Mouse (Mus musculus) lung, postnatal 0 days (tissue): ENCODE results near the gene Gm14214. TPM values are rescaled to one million over a fixed set of nuclear protein-coding genes. Genes with fewer than 3 reads are reported as not detected.

Experiments
- ATAC-seq: fragments of 200-750 bp; cut with Nextera tagmentation; 2 replicates; pipeline ENCODE4 v1.8.0; 2017; ENCODE audit warnings: moderate library complexity
- DNase-seq: peaks from one replicate; pipeline ENCODE4 v3.0.0-alpha.2; 2016; ENCODE audit warnings: low spot score
- H3K27ac ChIP-seq: fragments of 300-500 bp; sonication (generic); 2 replicates; pipeline ENCODE4 v1.5.1; 2014; ENCODE audit warnings: antibody characterized with exemption, mild to moderate bottlenecking, low read length, mixed read lengths
- H3K27me3 ChIP-seq: fragments of 300-500 bp; sonication (generic); replicated peaks from 2 replicates; pipeline ENCODE4 v1.6.1; 2014; ENCODE audit warnings: low read length, mixed read lengths; ENCODE audit not compliant: insufficient read depth
- H3K36me3 ChIP-seq: fragments of 300-500 bp; sonication (generic); 2 replicates; pipeline ENCODE4 v1.6.1; 2014; ENCODE audit warnings: low read length, mixed read lengths; ENCODE audit not compliant: insufficient read depth
- H3K4me1 ChIP-seq: fragments of 300-500 bp; sonication (generic); 2 replicates; pipeline ENCODE4 v1.6.1; 2014; ENCODE audit warnings: antibody characterized with exemption, low read depth, low read length, mixed read lengths; ENCODE audit not compliant: insufficient read depth
- H3K4me2 ChIP-seq: fragments of 300-500 bp; sonication (generic); replicated peaks from 2 replicates; pipeline ENCODE4 v1.6.1; 2014; ENCODE audit warnings: low read depth, mild to moderate bottlenecking, low read length, moderate library complexity, mixed read lengths
- H3K4me3 ChIP-seq: fragments of 300-500 bp; sonication (generic); 2 replicates; pipeline ENCODE4 v1.5.1; 2014; ENCODE audit warnings: low read depth, low read length
- H3K9ac ChIP-seq: fragments of 300-500 bp; sonication (generic); replicated peaks from 2 replicates; pipeline ENCODE4 v1.6.1; 2014; ENCODE audit warnings: low read depth, mild to moderate bottlenecking
- H3K9me3 ChIP-seq: fragments of 300-500 bp; sonication (generic); 2 replicates; pipeline ENCODE4 v1.6.1; 2016; ENCODE audit warnings: low read length, mixed read lengths
- CTCF ChIP-seq: IDR thresholded peaks from 2 replicates; pipeline ENCODE4 v1.5.1; 2016; ENCODE audit warnings: antibody characterized with exemption, mild to moderate bottlenecking
- EP300 ChIP-seq: IDR thresholded peaks from 2 replicates; pipeline ENCODE4 v1.6.1; 2016; ENCODE audit warnings: antibody characterized with exemption, mild to moderate bottlenecking, control low read depth
- WGBS: fragments of 180-500 bp; shearing (Covaris S2); extraction: QIAGEN DNeasy Blood & Tissue Kit; methylation state at CpG from one replicate; pipeline ENCODE4 v1.1.7; 2014; 5-methylcytosine and 5-hydroxymethylcytosine counted together
- polyA plus RNA-seq: library from polyadenylated mRNA; unstranded; fragments of >200 nt; fragmentation: Nextera tagmentation; extraction: Ambion mirVana; gene quantifications from 2 replicates; pipeline ENCODE4 v1.2.1, GENCODE M21; 2015

Gene Gm14214
- polyA plus RNA-seq, 1 experiment from 2014 or later, result not detected

DNA sequence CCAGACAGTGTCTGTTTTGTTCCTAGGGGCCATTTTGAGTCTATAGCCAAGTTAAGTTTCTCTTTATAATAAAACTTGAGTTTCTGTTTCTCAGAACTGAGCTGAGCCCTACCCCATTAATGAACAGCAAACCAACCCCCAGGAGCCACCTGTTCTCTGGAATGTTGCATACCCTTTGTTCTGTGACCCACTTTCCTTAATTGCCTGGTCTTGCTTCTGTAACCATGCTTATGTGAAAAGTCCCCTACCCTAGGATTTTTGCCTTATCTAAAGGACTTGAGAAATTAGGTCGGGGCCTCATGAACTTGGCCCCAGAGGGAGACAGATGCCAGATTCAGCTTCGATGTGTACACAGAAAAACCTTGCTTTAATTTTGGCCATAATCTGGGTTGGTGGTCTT, 37.9 kb downstream of the Gm14214 start:
- no peaks in the 10 kb centered on the region for H3K36me3 ChIP-seq
- ATAC-seq, result no peak
- H3K27me3 ChIP-seq, result no peaks in the 10 kb centered on the region
- no peaks in the 10 kb centered on the region for H3K9me3 ChIP-seq
- WGBS, result 40% methylated on average over 2 of the region's 2 CpGs
- H3K9ac ChIP-seq, result no peak overlapping the region
- H3K4me2 ChIP-seq, result no peak overlapping the region
- no peak overlapping the region for H3K4me3 ChIP-seq
- TF ChIP-seq EP300, result no peak
- TF ChIP-seq CTCF, result no peak
- H3K4me1 ChIP-seq, result peaks cover 6% of the 10 kb centered on the region; the same call in 1 of the 2 replicates
- H3K27ac ChIP-seq, result no peak overlapping the region
- no peak for DNase-seq

DNA sequence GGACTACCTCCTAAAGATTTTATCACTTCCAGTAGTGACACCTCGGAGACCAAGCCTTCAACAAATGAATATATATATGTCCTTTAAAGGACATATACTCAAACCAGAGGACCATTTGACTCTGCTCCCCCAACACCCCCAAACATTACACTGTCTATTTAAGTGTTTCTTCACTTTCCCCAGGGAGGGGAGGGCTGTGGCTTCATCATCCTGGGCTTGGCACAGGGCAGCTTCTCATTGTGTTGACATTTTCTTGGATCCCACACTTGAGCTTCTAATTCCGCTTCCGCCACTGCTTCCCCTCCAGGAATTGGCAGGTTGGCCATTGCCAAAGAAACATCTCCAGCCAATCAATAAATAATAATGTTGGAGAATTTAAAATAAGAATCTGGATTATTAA, 39.0 kb downstream of the Gm14214 start:
- Histone ChIP-seq H3K9ac (no peak overlapping the region), H3K27ac (no peak overlapping the region), H3K9me3 (no peaks in the 10 kb centered on the region), H3K27me3 (no peaks in the 10 kb centered on the region), H3K4me3 (no peak overlapping the region), H3K4me2 (no peak overlapping the region), H3K4me1 (peaks cover 6% of the 10 kb centered on the region; the same call in 1 of the 2 replicates), H3K36me3 (no peaks in the 10 kb centered on the region)
- WGBS, result 31% methylated on average over 3 of the region's 3 CpGs
- ATAC-seq (peak; percentile 81), DNase-seq (peak; percentile 84)
- TF ChIP-seq CTCF (no peak), EP300 (0 out of 2 replicates have a peak, but pooled peaks have one; percentile 39)

DNA sequence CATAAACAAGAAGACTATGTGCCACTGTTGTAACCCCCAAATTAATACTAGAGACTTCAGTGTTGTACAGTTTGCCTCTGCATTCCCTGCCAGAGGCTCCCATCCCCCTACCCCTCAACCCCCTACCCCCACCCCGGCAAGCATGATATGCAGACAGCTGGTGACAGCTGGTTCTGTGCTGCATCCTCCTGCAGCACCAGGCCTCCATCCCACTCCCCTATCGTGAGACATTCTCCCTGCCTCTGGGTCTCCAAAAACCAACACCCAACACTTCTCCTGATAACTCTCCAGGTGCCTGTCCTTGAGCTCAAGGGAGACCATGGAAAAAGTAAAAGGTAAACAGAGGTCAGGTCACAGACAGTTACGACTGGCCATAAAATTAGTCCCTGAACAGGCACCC, 40.1 kb downstream of the Gm14214 start:
- Histone ChIP-seq H3K9ac (no peak overlapping the region), H3K9me3 (no peaks in the 10 kb centered on the region), H3K27ac (no peak overlapping the region), H3K4me2 (no peak overlapping the region), H3K4me3 (no peak overlapping the region), H3K4me1 (peaks cover 6% of the 10 kb centered on the region; the same call in 1 of the 2 replicates), H3K27me3 (no peaks in the 10 kb centered on the region), H3K36me3 (no peaks in the 10 kb centered on the region)
- no peak for ATAC-seq
- 45% methylated on average over 3 of the region's 3 CpGs for WGBS
- TF ChIP-seq EP300 (no peak), CTCF (no peak)
- no peak for DNase-seq

DNA sequence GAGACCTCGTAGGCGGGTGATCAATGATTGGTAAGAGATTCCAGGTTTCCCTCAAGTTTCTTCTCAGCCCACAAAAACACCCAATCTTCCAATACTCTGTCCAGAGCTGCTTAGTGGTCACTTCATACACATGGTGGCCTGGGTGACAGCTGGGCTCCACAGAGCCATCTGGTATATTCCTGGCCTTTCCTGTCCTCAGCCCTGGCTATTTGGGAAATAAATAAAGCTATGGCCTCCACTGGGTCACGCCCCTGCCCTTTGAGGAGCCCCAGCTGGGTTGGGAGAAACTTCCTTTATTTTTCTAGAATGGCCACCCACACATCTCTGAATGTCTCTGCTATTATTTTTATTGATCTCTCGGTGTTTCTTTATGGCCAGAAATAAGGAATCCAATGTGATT, 46.4 kb downstream of the Gm14214 start:
- WGBS, result 81% methylated on average over 4 of the region's 4 CpGs
- no peak overlapping the region for H3K9ac ChIP-seq

DNA sequence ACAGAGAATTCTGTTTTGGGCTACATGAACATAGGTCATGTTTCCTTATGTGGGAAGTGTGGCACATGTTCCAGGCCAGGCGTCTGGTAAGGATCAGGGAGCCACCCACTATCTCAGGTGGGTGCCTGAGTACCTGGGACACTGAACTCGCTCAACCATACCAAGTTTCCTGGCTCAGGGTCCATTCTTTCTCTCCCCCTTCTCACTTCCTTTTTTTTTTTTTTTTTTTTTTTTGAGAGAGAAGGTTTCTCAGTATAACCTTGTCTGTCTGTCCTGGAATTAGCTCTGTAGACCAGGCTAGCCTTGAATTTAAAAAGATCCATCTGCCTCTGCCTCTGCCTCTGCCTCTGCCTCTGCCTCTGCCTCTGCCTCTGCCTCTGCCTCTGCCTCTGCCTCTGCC, 49.5 kb downstream of the Gm14214 start:
- ATAC-seq (no peak), DNase-seq (no peak)
- no peak overlapping the region for H3K4me2 ChIP-seq
- H3K27me3 ChIP-seq, result no peaks in the 10 kb centered on the region
- no peak overlapping the region for H3K9ac ChIP-seq
- no peaks in the 10 kb centered on the region for H3K4me1 ChIP-seq
- TF ChIP-seq CTCF (no peak), EP300 (no peak)
- WGBS, result 87% methylated on average over 2 of the region's 2 CpGs
- H3K36me3 ChIP-seq, result no peaks in the 10 kb centered on the region
- H3K4me3 ChIP-seq, result no peak overlapping the region
- no peak overlapping the region for H3K27ac ChIP-seq
- H3K9me3 ChIP-seq, result no peaks in the 10 kb centered on the region

More for the DNA sequence above, 46.4 kb downstream of the Gm14214 start:
- H3K4me1 ChIP-seq, result peaks cover 3% of the 10 kb centered on the region; the same call in 1 of the 2 replicates
- no peak for ATAC-seq
- no peak overlapping the region for H3K4me3 ChIP-seq
- DNase-seq, result no peak
- TF ChIP-seq EP300, result no peak
- no peak for TF ChIP-seq CTCF
- H3K4me2 ChIP-seq, result no peak overlapping the region
- H3K36me3 ChIP-seq, result no peaks in the 10 kb centered on the region
- H3K9me3 ChIP-seq, result no peaks in the 10 kb centered on the region
- no peaks in the 10 kb centered on the region for H3K27me3 ChIP-seq
- H3K27ac ChIP-seq, result no peak overlapping the region

Other genes starting within 250 kb of the Gm14214 start
- gene 1700003F12Rik, start 222.9 kb downstream of the Gm14214 start, polyA plus RNA-seq, result 0.89 and 1.3 TPM in 2 replicates
- gene Actl10, start 218.3 kb downstream of the Gm14214 start, polyA plus RNA-seq, result not detected in 2 replicates
- 0.81 and 1.4 TPM in 2 replicates for gene Necab3, start 211.1 kb downstream of the Gm14214 start, polyA plus RNA-seq
- 5.4 and 7.5 TPM in 2 replicates for gene E2f1, start 200.1 kb downstream of the Gm14214 start, polyA plus RNA-seq
- gene Pxmp4, start 166.3 kb downstream of the Gm14214 start, polyA plus RNA-seq, result 29.0 and 33.5 TPM in 2 replicates
- gene Zfp341, start 156.7 kb downstream of the Gm14214 start, polyA plus RNA-seq, result 0.76 and 1.0 TPM in 2 replicates
- 0.40 and 0.61 TPM in 2 replicates for gene 4930519P11Rik, start 156.6 kb downstream of the Gm14214 start, polyA plus RNA-seq
- 33.1 and 33.7 TPM in 2 replicates for gene Chmp4b, start 118.3 kb downstream of the Gm14214 start, polyA plus RNA-seq
- 23.7 and 26.3 TPM in 2 replicates for gene Raly, start 21.1 kb upstream of the Gm14214 start, polyA plus RNA-seq
- not detected in 2 replicates for gene a, start 21.4 kb upstream of the Gm14214 start, polyA plus RNA-seq
- 59.4 and 59.8 TPM in 2 replicates for gene Eif2s2, start 122.9 kb upstream of the Gm14214 start, polyA plus RNA-seq
- gene Gm14226, start 248.2 kb upstream of the Gm14214 start, polyA plus RNA-seq, result 0.12 TPM in 2 replicates